Mouse (Mus musculus) lung, postnatal 4 days (tissue): ENCODE results near the gene Cnfn.
A peak's percentile ranks its signal among the peaks of the same experiment; 100 is the strongest.
"Not testable (repeated sequence)": the region's sequence is repeated elsewhere in the genome, so short reads cannot be mapped to it uniquely, and the experiment has no call there.

Source experiments
- DNase-seq, 2 experiments: peaks; one replicate each; pipeline ENCODE4 v3.0.0; 2021

The Cnfn gene

GRCm38 (mm10) chr7:25365937-25366625 is 3.4 kb downstream of the Cnfn start:
- DNase-seq: no peak

- DNase-seq: no peak
Measured at GRCm38 (mm10) chr7:25363632-25364031, 5.9 kb downstream of the Cnfn start.

- peak in 1 of 2 experiments; percentile 55 for DNase-seq
Measured at GRCm38 (mm10) chr7:25363151-25363550, 6.4 kb downstream of the Cnfn start.

GRCm38 (mm10) chr7:25358721-25359206 is 10.8 kb downstream of the Cnfn start:
- DNase-seq: peak; percentile 19 to 56

- no peak for DNase-seq
Measured at GRCm38 (mm10) chr7:25348861-25349260, 20.7 kb downstream of the Cnfn start.

GRCm38 (mm10) chr7:25341000-25341784 is 28.3 kb downstream of the Cnfn start:
- DNase-seq: no peak

GRCm38 (mm10) chr7:25339329-25339728 is 30.2 kb downstream of the Cnfn start:
- DNase-seq: no peak

GRCm38 (mm10) chr7:25334472-25334871 is 35.1 kb downstream of the Cnfn start:
- no peak for DNase-seq

GRCm38 (mm10) chr7:25333596-25334307 is 35.8 kb downstream of the Cnfn start:
- DNase-seq: peak; percentile 79 to 80

GRCm38 (mm10) chr7:25326233-25326632 is 43.3 kb downstream of the Cnfn start:
- no peak for DNase-seq

- DNase-seq: not testable (repeated sequence)
Measured at GRCm38 (mm10) chr7:25325431-25325830, 44.1 kb downstream of the Cnfn start.

GRCm38 (mm10) chr7:25323219-25323618 is 46.3 kb downstream of the Cnfn start:
- DNase-seq: no peak

GRCm38 (mm10) chr7:25322058-25322484 is 47.5 kb downstream of the Cnfn start:
- peak; percentile 26 to 52 for DNase-seq
